Mouse (Mus musculus): ENCODE results near the gene Dip2b.
"Not testable (repeated sequence)": the region's sequence is repeated elsewhere in the genome, so short reads cannot be mapped to it uniquely, and the experiment has no call there.

Gene Dip2b

DNA sequence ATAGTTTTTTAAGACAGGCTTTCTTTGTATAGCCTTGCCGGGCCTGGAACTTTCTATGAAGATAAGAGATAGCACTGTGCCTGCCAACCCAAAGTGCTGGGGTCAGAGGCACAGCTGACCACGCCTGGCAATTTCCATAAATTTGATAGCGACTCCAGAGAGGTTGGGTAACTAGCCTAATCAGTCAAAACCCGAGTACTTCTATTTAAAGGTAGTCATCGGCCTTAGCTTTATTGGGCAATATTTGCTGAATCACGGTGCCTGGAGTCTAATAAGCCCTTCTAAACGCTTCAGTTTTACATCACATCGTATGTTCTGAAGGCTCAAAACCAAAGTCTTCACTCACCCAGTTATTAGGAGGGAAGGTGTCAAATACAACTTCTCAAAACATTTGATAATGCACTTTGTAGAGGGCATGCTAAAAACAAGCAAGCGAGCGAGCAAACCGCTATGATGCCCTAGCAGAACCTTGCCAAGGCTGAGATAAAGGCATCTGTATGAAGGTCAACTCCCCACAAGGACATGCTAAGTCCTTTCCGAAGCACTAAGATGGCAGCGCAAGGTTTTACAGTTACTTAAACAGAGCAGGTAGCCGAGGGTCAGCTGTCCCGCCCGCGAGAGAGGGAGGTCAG is 188.7 kb downstream of the Dip2b start:
- DNase-seq = peak in 1 of 2 experiments; percentile 18

DNA sequence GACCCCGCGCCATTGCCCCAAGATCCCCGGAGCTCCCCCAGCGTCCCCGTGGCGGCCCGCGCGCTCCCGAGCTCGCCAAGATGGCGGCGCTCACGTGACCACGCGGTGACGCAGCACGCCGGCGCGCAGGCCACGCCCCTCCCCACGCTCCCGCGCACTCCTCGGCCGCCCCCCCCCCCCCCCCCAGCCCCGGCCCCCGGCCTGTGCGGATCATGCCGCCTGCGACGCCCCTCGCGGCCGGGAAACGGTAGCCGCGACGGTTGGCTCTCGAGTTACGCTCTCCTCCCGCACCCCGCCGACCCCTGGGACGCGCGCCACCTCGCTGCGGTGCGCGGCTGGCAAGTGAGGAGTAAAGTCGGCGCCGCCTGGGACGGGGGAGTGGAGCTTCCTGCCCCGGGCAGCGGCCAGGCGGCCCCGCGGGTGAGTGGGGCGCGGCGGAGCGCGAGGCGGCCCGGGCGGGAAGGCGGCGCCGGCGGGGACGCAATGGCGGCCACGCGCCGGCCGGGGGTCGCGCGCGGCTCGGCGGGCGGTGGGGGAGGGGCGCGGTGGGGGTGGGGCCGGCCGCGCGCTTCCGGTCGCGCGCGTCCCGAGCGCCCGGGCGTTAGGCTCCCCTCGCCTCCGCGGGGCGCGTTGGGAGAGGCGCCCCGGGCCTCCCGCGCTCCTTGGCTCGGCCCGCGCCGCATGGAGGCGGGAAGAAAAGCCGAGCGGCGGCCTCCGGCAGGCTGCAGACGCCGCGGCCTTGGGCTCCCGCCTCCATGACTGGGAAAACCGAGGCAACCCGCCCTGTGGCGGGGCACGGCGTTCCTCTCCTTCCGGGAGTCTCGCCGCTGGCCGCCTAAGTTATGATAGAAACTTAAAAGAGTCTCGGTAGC is 189.4 kb downstream of the Dip2b start, which contains the start of gene Atf1:
Atf1 (plus strand) TSS at position 157 of the 872 bp plus-strand sequence.
- DNase-seq = peak; percentile 86 to 88

DNA sequence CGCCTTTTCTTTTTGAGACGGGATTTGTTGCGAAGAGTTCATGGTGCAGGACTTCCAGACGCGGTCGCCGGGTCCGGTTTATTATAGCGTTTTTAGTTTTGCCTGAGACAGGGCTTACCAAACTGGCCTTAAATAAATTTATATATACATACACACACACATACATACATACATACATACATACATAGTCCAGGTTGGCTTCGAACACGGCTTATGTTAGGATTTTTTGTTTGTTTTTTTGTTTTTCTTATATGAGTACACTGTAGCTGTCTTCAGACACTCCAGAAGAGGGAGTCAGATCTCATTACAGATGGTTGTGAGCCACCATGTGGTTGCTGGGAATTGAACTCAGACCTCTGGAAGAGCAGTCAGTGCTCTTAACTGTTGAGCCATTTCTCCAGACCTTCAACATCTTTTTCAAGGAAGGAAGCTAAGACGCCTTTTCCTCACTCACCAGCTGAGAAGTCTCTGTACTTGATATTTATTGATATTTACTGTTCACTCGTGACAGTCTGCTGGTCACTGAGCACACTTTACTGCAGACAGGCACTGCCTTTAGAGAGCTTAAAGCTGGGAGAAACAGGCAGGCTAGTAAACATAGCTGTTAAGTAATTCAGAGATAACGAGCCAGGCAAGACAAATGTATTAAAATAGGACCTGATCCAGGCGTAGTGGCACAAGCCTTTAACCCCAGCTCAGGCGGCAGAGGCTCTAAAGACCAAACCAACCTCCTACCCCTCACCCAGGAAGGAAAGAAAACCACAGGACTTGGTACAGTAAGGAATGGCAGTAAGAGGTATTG is 190.3 kb downstream of the Dip2b start:
- no peak for DNase-seq

- DNase-seq = no peak
Observed at GRCm38 (mm10) chr15:100230655-100231054, 192.2 kb downstream of the Dip2b start.

GRCm38 (mm10) chr15:100231616-100232525 is 193.4 kb downstream of the Dip2b start:
- DNase-seq = no peak

- DNase-seq = no peak
Observed at GRCm38 (mm10) chr15:100235208-100235965, 196.9 kb downstream of the Dip2b start.

GRCm38 (mm10) chr15:100236952-100237351 is 198.5 kb downstream of the Dip2b start:
- DNase-seq = no peak

DNA sequence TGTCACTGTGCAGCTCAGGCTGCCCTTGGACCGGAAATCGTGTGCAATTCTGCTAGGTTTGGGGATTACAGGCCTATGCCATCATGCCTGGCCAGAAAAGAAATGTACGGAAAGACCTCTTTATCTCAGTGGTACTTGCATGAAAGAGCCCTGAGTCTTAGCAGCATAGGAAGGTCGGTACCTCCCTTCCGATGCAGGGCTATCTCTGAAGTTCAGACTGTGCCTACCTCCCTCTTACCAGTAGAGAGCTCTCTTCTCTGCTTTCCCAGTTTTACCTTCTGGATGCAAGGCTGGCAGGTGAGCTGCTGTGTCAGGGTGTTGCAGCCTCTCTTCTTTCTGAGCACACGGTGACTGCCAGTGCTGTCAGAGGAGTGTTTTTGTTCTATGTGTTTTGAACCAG is 203.3 kb downstream of the Dip2b start:
- DNase-seq = no peak

DNA sequence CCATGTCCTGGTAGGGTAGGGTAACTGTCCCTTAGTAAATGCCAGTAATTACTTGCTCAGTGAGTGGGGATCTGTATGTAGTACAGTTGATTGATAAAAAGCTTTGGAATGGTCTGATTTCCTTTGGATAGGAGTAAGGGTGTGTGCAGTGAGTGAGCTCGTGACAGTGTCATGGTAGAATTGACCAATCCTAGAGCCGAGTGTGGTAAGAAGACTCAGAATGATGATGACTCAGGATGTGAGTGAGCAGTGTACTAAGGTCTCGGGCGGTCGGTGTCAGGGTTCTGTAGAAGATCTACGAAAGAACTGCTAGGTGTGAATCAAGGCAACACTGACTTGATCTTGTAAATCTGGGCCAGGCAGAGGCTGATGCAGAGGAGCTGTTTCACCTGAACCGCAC is 207.5 kb downstream of the Dip2b start:
- DNase-seq = no peak

DNA sequence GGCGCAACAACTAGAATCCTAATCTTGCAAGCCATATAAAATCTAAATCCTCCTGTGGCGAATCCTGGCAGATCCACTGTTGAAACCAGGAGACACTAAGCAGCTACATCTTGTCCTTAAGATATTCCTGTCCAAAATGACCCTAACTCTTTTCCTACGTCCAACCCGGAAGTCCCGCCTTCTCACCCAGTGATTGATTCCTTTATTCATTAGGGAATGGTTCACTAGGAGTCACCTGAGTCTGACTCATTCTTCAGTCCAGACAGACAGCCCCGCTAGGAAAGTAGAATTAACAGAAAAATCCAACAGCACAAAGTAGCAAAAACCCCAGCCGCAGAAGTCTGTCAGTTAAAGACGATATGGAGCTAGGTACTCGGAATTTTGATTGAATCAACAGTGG is 208.8 kb downstream of the Dip2b start:
- DNase-seq = no peak

DNA sequence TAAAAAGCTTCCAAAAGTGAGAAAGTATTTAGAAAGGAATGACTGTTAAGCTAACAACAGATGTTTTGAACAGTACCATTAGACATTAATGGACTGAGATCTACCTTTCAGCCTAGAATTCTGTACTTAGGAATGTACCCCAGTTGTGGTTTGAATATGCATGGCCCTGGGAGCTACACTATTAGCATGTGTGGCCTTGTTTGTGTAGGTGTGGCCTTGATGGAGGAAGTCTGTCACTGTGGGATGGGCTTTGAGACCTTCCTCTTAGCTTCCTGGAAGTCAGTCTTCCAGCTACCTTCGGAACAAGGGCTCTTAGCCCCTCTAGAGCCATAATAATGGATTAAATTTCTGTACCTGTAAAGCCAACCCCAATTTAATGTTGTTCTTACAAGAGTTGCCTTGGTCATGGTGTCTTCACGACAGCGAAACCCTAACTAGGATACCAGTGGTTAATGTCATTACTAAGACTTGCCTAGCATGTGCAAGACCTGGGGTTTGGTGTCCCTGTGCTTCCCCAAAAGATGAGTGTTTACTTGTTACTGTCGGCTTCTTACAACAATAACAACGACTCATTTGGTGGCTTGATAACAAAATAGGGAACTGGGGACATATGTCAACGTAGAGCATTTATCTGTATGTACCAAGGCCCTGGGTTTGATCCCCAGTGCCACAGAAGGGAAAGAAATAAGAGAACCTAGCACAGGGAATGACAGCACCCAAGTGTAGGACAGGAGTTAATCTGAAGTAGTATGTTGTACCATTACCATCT is 210.4 kb downstream of the Dip2b start:
- no peak for DNase-seq

- no peak for DNase-seq
Observed at GRCm38 (mm10) chr15:100251153-100251780, 212.8 kb downstream of the Dip2b start.

DNA sequence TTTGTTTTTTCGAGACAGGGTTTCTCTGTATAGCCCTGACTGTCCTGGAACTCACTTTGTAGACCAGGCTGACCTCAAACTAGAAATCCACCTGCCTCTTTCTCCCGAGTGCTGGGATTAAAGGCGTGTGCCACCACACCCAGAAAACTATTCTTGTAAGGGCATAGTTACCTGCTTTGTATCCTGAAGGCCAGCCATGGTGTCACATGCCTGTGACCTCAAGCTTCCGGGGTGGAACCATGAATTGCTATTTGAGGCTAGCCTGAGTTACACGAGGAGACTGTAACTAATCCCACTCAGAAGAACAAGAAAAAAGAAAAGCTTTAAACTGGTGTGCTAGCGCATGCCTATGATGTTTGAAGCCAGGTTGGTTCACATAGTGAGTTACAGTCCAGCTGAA is 217.9 kb downstream of the Dip2b start:
- no peak for DNase-seq

DNA sequence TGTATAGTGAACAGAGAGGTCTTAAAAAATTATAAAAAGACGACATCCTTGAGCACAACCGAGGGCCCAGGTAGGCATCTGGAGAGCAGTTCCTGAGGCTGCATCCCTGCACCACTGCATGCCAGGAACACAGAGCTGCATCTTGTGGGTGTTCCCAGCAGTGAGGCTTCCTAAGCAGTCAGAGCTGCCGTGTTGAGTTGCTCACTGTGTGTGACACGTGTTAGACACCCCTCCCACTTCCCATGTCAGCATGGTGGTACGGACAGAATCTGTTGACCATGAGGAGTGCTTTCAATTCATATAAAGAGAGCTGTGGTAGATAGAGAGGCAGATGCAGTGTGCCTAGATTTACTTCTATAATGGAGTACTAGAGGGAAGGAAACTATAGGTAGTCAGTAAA is 218.8 kb downstream of the Dip2b start:
- no peak for DNase-seq

GRCm38 (mm10) chr15:100258646-100259425 is 220.4 kb downstream of the Dip2b start:
- no peak for DNase-seq

GRCm38 (mm10) chr15:100260351-100260750 is 221.9 kb downstream of the Dip2b start:
- not testable (repeated sequence) for DNase-seq

DNA sequence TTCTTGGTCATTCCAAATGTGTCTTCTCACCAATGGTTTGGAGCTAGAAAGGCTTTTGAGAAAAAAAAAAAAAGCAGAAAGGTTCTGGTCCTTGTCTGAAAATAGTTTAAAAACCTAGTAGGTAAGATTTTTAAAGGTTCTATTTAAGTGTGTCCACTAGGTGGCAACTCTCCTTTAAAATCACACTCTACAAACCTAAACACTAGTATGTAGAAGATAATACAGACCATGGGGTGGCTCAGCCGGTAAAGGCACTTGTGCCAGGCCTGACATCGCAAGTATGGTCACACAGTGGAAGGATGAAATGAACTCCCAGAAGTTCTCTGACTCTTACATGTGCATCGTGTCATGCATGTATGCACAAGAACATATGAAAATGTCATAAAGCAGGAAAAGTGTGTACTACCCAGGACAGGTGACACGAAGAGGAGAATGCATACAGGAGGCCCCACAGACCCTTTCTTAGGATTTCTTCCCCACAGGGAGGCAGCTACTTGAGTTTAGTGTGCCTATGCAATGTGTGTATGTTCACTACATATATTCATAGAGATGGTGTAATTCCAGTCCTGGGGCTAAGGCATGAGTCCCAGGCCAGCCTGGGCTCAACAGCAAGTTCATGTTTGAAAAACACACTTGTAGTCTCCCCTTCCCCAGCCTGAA is 224.9 kb downstream of the Dip2b start:
- DNase-seq = no peak

GRCm38 (mm10) chr15:100265586-100266325 is 227.3 kb downstream of the Dip2b start:
- DNase-seq = no peak
